Mouse (Mus musculus) myocyte (in vitro differentiated cells): ENCODE measurements around the gene Bik.

Experiments used
- CEBPB ChIP-seq: IDR thresholded peaks from 2 replicates; pipeline ENCODE4 v1.6.1; 2011; ENCODE audit warnings: mild to moderate bottlenecking, moderate library complexity; ENCODE audit not compliant: poor library complexity, insufficient read depth, severe bottlenecking
- E2F4 ChIP-seq: IDR thresholded peaks from one replicate; pipeline ENCODE4 v1.6.1; 2011; ENCODE audit warnings: mild to moderate bottlenecking, control low read depth, moderate library complexity; ENCODE audit not compliant: insufficient read depth
- MAX ChIP-seq: IDR thresholded peaks from one replicate; pipeline ENCODE4 v1.6.1; 2011; ENCODE audit warnings: low read depth, mild to moderate bottlenecking, control low read depth
- MYOD1 ChIP-seq, 3 experiments: IDR thresholded peaks; one replicate each; pipeline ENCODE4 v1.6.1; 2011; ENCODE audit warnings: control low read depth in 2 of 3, low read depth in 2 of 3, mild to moderate bottlenecking in 2 of 3, moderate library complexity in 1 of 3; ENCODE audit not compliant: insufficient read length in 2 of 3, control insufficient read depth in 1 of 3
- MYOG ChIP-seq, 3 experiments: IDR thresholded peaks; one replicate each; pipeline ENCODE4 v1.6.1; 2011; ENCODE audit warnings: control low read depth in 2 of 3, low read depth in 2 of 3, mild to moderate bottlenecking in 2 of 3; ENCODE audit not compliant: insufficient read length in 2 of 3, control insufficient read depth in 1 of 3, insufficient read depth in 1 of 3
- POLR2A ChIP-seq: IDR thresholded peaks from one replicate; pipeline ENCODE4 v1.6.1; 2011; ENCODE audit warnings: low read depth, mild to moderate bottlenecking, control low read depth, moderate library complexity; ENCODE audit not compliant: insufficient read length
- POLR2AphosphoS2 ChIP-seq: IDR thresholded peaks from one replicate; pipeline ENCODE4 v1.6.1; 2011; ENCODE audit warnings: low read depth, control low read depth; ENCODE audit not compliant: insufficient read length
- TCF12 ChIP-seq: IDR thresholded peaks from one replicate; pipeline ENCODE4 v1.6.1; 2011; ENCODE audit warnings: mild to moderate bottlenecking, control low read depth; ENCODE audit not compliant: poor library complexity, insufficient read depth, severe bottlenecking

GRCm38 (mm10) chr15:83527747-83528146 lies 1.1 kb downstream of the Bik start:
- TF ChIP-seq E2F4 (no peak), CEBPB (no peak), POLR2A (no peak), MYOG (IDR thresholded peaks at IDR 0.05; ENCODE audit: control insufficient read depth in 1 of 3, insufficient read depth in 1 of 3, insufficient read length in 2 of 3, low read depth in 2 of 3) (no peak), POLR2AphosphoS2 (no peak), MAX (no peak), MYOD1 (IDR thresholded peaks at IDR 0.05; ENCODE audit: control insufficient read depth in 1 of 3, insufficient read length in 2 of 3, low read depth in 2 of 3) (no peak), TCF12 (no peak)
